Mouse (Mus musculus) erythroblast, embryonic 14.5 days (primary cell): ENCODE data around the gene Acox1.

Experiments
- GATA1 ChIP-seq: IDR thresholded peaks from 2 replicates; pipeline ENCODE4 v1.6.1; 2012; ENCODE audit warnings: low read length, inconsistent platforms, mixed read lengths
- TAL1 ChIP-seq: IDR thresholded peaks from 3 replicates; pipeline ENCODE4 v1.6.1; 2012; ENCODE audit warnings: low read length, inconsistent platforms, mixed read lengths

GRCm38 (mm10) chr11:116203150-116203549 is 4.3 kb upstream of the Acox1 start:
- TF ChIP-seq GATA1 (no peak), TAL1 (no peak)
